Mouse (Mus musculus) gonadal fat pad, adult 2 months (tissue): ENCODE measurements around the gene Klhl29. TPM values are rescaled to one million over a fixed set of nuclear protein-coding genes. Genes with fewer than 3 reads are reported as not detected.
"Not testable (repeated sequence)": the region's sequence is repeated elsewhere in the genome, so short reads cannot be mapped to it uniquely, and the experiment has no call there.

Source experiments
- DNase-seq: peaks from one replicate; pipeline ENCODE4 v3.0.0-alpha.2; 2012; ENCODE audit warnings: low read depth
- polyA plus RNA-seq: library from polyadenylated mRNA; depleted of rRNA; stranded (reverse); fragments of >200 nt; gene quantifications from 2 replicates; pipeline ENCODE4 v1.2.3, GENCODE M21; 2012

Klhl29 gene
- polyA plus RNA-seq, 1 experiment: 4.6 TPM

GRCm38 (mm10) chr12:5358497-5358896 lies 17.0 kb downstream of the Klhl29 start:
- no peak for DNase-seq

- no peak for DNase-seq
Observed at GRCm38 (mm10) chr12:5353416-5353815, 22.1 kb downstream of the Klhl29 start.

- no peak for DNase-seq
Observed at GRCm38 (mm10) chr12:5352771-5353170, 22.7 kb downstream of the Klhl29 start.

GRCm38 (mm10) chr12:5350491-5351285 lies 24.8 kb downstream of the Klhl29 start:
- no peak for DNase-seq

GRCm38 (mm10) chr12:5345088-5345487 lies 30.4 kb downstream of the Klhl29 start:
- DNase-seq: no peak

- not testable (repeated sequence) for DNase-seq
Observed at GRCm38 (mm10) chr12:5344457-5344856, 31.0 kb downstream of the Klhl29 start.

GRCm38 (mm10) chr12:5340151-5340603 lies 35.3 kb downstream of the Klhl29 start:
- DNase-seq: peak; percentile 33

- DNase-seq: no peak
Observed at GRCm38 (mm10) chr12:5336927-5337712, 38.4 kb downstream of the Klhl29 start.

GRCm38 (mm10) chr12:5336331-5336730 lies 39.2 kb downstream of the Klhl29 start:
- no peak for DNase-seq

GRCm38 (mm10) chr12:5334956-5335355 lies 40.5 kb downstream of the Klhl29 start:
- no peak for DNase-seq

- no peak for DNase-seq
Observed at GRCm38 (mm10) chr12:5334175-5334574, 41.3 kb downstream of the Klhl29 start.

GRCm38 (mm10) chr12:5331810-5332484 lies 43.5 kb downstream of the Klhl29 start:
- no peak for DNase-seq

- no peak for DNase-seq
Observed at GRCm38 (mm10) chr12:5330496-5331070, 44.9 kb downstream of the Klhl29 start.

- DNase-seq: no peak
Observed at GRCm38 (mm10) chr12:5322444-5323087, 52.9 kb downstream of the Klhl29 start.

GRCm38 (mm10) chr12:5321017-5321416 lies 54.5 kb downstream of the Klhl29 start:
- DNase-seq: no peak

- DNase-seq: no peak
Observed at GRCm38 (mm10) chr12:5319359-5319973, 56.0 kb downstream of the Klhl29 start.

GRCm38 (mm10) chr12:5316029-5316567 lies 59.4 kb downstream of the Klhl29 start:
- DNase-seq: no peak

GRCm38 (mm10) chr12:5307923-5308322 lies 67.6 kb downstream of the Klhl29 start:
- DNase-seq: no peak

GRCm38 (mm10) chr12:5305466-5305865 lies 70.0 kb downstream of the Klhl29 start:
- no peak for DNase-seq

- DNase-seq: no peak
Observed at GRCm38 (mm10) chr12:5303912-5304311, 71.6 kb downstream of the Klhl29 start.

- DNase-seq: no peak
Observed at GRCm38 (mm10) chr12:5303100-5303499, 72.4 kb downstream of the Klhl29 start.
